Mouse (Mus musculus) adipose tissue, adult 10 weeks (tissue): Measurements from ENCODE around the gene Prss16. TPM values are rescaled to one million over a fixed set of nuclear protein-coding genes. Genes with fewer than 3 reads are reported as not detected.

Experiments used
- polyA plus RNA-seq: library from polyadenylated mRNA; stranded (reverse); fragments of 350-450 nt; fragmentation: Illumina TruSeq; extraction: RNeasy Lipid Tissue Mini Kit (QIAGEN cat#74804); gene quantifications from one replicate; pipeline ENCODE4 v1.2.3, GENCODE M21; 2014; ENCODE audit warnings: low read depth, low replicate concordance

Prss16 gene
- not detected for polyA plus RNA-seq

DNA sequence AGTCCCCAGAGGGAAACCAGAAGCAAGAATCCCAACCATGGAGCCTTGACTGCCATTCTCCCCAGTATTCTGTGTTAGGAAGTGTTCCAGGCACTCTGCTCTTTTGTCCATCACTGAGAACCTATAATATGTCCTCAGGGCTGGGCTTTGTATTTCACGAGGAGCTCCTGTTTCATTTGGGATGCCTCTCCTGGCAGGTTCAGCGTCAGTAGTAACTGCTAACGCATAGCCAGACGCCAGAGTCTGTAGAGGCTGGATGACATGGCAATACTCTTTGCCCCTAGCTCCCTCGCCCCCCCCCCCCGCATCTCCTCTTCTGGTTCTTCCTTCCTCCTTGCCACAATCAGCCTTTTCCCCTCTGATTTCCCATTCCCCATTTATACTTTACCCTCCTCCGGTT is at the start of gene Prss16:
TSS of gene Prss16 (minus strand) at position 101 of the 400 bp plus-strand sequence.

GRCm38 (mm10) chr13:22042568-22043502 is 33.3 kb upstream of the Prss16 start, which contains the start of the genes Hist1h2ag and Hist1h2bj:
TSS of gene Hist1h2ag (minus strand) at chr13:22042944.
TSS of gene Hist1h2bj (plus strand) at chr13:22043214.

DNA sequence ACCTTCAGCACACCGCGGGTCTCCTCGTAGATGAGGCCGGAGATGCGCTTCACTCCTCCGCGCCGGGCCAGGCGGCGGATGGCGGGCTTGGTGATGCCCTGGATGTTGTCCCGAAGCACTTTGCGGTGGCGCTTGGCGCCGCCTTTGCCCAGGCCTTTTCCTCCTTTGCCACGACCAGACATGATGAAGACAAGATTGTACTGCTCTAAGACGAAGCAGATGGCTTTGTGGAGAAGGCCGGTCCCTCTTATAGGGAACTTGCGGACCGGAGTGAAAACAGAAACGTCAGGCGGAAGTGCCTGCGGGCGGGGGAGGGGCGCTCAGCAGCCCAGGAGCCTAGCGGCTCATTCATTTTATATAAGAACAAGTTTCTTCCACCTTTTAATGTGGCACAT is 31.6 kb upstream of the Prss16 start, which contains the start of gene Hist1h4i:
TSS of gene Hist1h4i (minus strand) at position 221 of the 395 bp plus-strand sequence.

GRCm38 (mm10) chr13:22035267-22036148 is 26.0 kb upstream of the Prss16 start, which contains the start of the genes Hist1h2ah and Hist1h2bk:
TSS of gene Hist1h2ah (minus strand) at chr13:22035568.
TSS of gene Hist1h2bk (plus strand) at chr13:22035870.

DNA sequence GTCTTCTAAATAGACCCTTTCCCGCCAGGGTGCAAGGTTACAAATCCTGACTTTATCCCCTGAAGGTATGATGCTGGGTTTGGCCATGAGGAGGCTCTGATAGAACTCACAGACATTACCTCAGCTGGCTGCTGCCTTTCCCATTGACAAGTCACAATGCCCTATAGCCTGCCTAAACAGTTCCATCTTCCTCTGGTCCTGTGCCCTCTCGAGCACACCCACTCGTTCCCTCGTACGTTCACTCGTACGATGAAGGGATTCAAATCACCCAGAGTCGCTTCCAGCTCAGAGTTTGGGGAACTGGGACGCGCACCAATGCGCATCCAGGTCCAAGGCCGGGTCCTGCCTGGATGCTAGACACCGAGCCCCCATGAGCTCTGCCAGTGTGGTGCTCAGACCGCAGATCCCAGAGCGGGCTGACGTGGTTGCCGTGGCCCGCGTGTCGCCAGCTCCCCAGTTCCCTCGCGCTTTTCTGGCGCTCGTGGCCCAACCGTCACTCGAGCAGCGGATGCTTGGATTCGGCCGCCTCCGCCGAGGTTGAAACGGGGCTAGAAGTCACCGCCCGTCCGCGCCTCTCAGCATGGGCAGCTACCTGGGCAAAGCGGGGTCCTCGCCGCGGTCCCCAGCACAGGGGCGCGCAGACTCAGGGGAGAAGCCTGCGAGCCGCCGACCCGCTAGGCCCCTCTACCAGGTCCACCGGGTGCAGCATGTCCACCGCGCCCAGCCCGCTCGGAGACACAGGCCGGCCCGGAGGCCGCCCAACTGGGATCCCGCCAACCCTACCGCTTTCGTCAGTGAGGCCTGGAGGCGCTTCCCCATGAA is 28.4 kb downstream of the Prss16 start, which contains the start of gene Pom121l2:
TSS of gene Pom121l2 (plus strand) at position 214 of the 822 bp plus-strand sequence.

Other genes starting within 250 kb of the Prss16 start
- gene Hist1h1b, start 229.1 kb downstream of the Prss16 start, polyA plus RNA-seq: not detected
- gene Hist1h3i, start 226.4 kb downstream of the Prss16 start, polyA plus RNA-seq: not detected
- not detected for gene Hist1h2an, start 222.5 kb downstream of the Prss16 start, polyA plus RNA-seq
- 1.7 TPM for gene Hist1h2bp, start 222.3 kb downstream of the Prss16 start, polyA plus RNA-seq
- gene Hist1h2bq, start 199.5 kb downstream of the Prss16 start, polyA plus RNA-seq: 1.0 TPM
- gene Hist1h2ao, start 199.3 kb downstream of the Prss16 start, polyA plus RNA-seq: not detected
- gene Hist1h4m, start 198.0 kb downstream of the Prss16 start, polyA plus RNA-seq: not detected
- gene Hist1h4n, start 177.5 kb downstream of the Prss16 start, polyA plus RNA-seq: 2.9 TPM
- gene Hist1h2ap, start 176.2 kb downstream of the Prss16 start, polyA plus RNA-seq: not detected
- gene Hist1h2br, start 176.0 kb downstream of the Prss16 start, polyA plus RNA-seq: 0.46 TPM
- gene Zfp184, start 64.6 kb downstream of the Prss16 start, polyA plus RNA-seq: 3.0 TPM
- gene Pom121l2, start 28.5 kb downstream of the Prss16 start, polyA plus RNA-seq: 3.5 TPM
- not detected for gene Hist1h2ah, start 25.8 kb upstream of the Prss16 start, polyA plus RNA-seq
- gene Hist1h2bk, start 26.1 kb upstream of the Prss16 start, polyA plus RNA-seq: not detected
- gene Hist1h4i, start 31.6 kb upstream of the Prss16 start, polyA plus RNA-seq: 6.8 TPM
- gene Hist1h2ag, start 33.2 kb upstream of the Prss16 start, polyA plus RNA-seq: not detected
- not detected for gene Hist1h2bj, start 33.5 kb upstream of the Prss16 start, polyA plus RNA-seq
- gene Vmn1r188, start 74.7 kb upstream of the Prss16 start, polyA plus RNA-seq: not detected
- gene Vmn1r189, start 96.1 kb upstream of the Prss16 start, polyA plus RNA-seq: not detected
- not detected for gene Vmn1r191, start 174.2 kb upstream of the Prss16 start, polyA plus RNA-seq
- not detected for gene Vmn1r192, start 181.4 kb upstream of the Prss16 start, polyA plus RNA-seq
- gene Vmn1r193, start 213.4 kb upstream of the Prss16 start, polyA plus RNA-seq: not detected
- not detected for gene Vmn1r194, start 234.5 kb upstream of the Prss16 start, polyA plus RNA-seq